Mouse (Mus musculus) megakaryocyte, embryonic 14.5 days (primary cell): ENCODE measurements around the gene Ppp1r18.

Source experiments
- FLI1 ChIP-seq: IDR thresholded peaks from 2 replicates; pipeline ENCODE4 v1.6.1; 2012; ENCODE audit warnings: low read length, inconsistent platforms, mixed read lengths
- GATA1 ChIP-seq: IDR thresholded peaks from 3 replicates; pipeline ENCODE4 v1.6.1; 2012; ENCODE audit warnings: mixed read lengths, low read length, inconsistent platforms, borderline replicate concordance

DNA sequence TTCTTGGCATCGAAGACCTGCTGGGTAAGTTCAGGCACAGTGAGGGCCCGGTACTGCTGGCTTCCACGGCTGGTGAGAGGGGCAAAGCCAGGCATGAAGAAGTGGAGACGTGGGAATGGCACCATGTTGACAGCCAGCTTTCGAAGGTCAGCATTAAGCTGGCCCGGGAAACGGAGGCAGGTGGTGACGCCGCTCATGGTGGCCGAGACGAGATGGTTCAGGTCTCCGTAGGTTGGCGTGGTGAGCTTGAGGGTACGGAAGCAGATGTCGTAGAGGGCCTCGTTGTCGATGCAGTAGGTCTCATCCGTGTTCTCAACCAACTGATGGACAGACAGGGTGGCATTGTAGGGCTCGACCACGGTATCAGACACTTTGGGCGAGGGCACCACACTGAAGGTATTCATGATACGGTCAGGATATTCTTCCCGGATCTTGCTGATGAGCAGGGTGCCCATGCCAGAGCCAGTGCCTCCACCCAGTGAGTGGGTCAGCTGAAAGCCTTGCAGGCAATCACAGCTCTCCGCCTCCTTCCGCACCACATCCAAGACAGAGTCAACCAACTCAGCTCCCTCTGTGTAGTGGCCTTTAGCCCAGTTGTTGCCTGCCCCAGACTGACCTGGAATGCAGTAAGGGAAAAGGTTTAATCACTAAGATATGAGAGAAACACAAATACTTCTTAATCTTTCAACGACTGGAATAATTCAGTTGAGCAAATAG is 29.8 kb upstream of the Ppp1r18 start:
- TF ChIP-seq GATA1 (no peak), FLI1 (no peak)
